Mouse (Mus musculus): ENCODE data around the gene Eva1c.

Eva1c gene

DNA sequence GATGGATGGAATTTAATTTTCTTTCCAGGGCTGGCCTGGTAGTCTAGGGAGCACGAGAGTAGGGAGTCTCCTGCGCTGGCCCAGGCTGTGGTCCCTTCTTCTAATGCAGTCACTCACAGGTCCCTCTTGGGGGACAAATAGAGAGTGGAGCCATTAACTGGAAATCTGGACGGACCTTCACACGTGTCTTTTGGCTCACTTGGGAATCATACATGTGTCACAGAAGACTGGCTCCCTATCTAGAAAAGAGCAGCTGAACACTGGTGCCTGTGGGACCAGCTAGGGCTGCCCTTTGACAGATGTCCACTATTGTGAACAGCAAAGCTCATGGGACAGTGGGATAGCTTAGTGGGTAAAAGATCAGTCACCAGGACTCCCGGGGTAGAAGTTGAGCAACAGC is 478 bp upstream of the Eva1c start:
- DNase-seq (ENCODE audit: low spot score) = no peak

DNA sequence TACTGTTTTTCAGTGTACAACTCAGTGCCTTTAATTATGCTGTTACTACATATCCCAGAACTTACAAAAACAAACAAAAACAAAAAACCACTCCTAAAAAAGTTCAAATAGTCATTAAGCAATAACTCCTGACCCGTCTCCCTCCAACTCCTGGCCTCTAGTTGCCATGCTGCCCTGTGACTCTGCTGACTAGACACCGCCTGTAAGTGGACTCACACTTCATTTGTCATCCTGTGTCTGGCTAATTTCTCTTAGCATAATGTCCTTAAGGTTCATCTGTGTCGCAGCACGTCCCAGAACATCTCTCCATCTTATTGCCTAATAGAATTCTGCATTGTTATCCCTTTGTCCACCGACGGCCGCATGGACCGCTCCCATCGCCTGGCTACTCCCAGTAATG is 979 bp downstream of the Eva1c start:
- DNase-seq (ENCODE audit: low spot score) = no peak

DNA sequence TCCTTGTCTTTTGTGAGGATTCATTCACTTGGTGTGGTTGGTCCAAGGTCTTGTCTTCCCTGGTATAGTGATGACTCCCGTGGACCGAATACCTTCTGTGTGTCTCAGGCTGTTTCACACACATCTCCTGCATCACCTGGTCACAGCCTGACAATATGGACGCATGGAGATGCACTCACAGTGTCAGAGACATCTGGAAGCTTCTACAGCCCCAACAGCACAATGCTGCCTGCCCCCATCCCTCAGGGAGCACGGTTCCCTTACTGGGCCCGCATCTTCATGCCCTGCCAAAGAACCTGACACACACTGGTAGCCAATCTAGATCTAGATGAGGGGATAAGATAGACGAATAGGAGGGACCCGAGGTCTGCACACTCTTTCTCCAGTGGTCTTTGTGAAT is 2.6 kb downstream of the Eva1c start:
- DNase-seq (ENCODE audit: low spot score) = no peak

DNA sequence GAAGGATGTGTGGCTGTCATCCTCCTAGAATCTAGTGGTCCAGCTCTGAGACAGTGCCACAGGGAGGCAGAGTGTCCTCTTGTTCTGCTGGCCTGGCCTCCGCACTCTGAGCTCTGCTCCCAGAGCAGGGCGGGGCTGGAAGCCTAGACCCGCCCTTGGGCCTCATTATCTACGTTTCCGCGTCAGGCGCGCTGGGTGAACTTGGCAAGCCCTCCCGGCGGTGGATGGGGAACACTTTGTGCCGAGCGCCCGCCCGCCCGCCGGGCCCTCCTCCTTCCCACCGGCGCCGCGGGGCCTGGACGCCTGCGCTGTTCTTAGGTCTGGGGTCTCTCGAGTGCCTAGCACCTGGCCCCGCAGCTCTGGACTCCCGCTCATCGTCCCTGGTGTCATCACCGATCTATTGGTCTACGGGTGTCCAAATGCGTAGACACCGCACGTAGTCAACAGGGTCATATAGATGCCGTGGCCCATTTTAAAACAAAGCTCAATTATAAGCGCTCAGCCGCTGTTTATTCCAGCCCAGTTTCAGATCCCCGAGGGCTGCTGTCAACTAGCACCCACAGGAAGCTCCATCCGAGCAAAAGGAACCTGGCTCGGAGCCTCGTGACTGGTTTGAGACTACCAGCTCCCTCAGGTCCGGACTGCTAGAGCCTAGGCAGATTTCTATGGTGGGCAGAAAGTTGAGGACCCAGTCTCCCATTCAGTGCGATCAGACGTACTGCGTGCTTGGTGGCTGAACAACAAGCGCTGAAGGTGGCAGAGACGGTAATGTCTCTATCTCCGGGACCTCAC is 3.6 kb downstream of the Eva1c start:
- peak; percentile 86 for DNase-seq (ENCODE audit: low spot score)

DNA sequence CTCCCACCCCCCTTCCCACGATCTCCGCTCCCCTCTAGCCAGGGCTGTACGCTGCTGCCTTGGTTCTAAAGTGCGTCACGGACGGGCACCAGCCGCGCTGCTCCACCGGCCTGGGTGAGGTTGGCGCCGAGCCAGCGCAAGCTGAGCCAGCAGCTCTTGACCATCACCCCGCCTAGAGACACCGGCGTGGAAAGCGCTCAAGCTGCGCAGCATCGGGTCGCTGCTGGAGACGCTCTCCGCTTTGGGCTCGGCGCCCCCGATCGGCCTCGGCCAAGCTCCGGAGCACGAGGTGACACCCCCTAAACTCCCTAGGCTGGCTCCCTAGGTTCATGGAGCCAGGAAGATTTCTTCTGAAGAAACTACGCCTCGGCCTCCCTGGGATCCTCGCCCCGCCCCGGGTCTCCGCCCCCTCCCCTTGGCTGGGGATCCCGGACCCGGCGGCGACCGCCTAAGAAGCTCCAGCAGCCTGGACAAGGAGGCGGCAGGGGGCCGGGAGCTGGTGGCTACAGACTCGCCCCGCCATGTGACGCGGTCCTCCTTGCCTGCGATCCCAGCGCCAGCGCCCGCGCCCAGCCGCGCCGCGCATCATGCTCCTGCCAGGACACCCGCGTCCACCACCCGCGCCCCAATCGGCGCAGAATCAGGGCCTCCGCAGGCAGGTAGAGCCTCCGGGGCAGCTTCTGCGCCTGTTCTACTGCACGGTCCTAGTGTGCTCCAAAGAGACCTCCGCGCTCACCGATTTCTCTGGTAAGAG is 4.3 kb downstream of the Eva1c start:
- DNase-seq (ENCODE audit: low spot score) = peak; percentile 72

DNA sequence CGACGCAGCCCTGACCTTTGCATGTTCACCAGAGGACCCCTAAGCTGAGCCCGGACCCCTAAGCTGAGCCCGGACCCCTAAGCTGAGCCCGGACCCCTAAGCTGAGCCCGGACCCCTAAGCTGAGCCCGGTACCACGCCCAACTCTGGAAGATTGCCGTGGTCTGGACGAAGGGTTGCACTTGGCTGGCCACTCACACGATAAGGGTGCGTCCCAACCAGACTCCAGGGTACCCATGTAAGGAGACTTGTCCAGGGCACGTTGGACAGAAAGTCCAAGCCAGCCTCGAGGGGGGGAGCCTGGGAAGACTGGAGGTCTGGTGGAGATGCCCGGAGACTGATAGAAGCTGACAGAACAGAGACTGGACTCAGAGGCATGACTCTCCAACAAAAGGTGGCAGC is 5.2 kb downstream of the Eva1c start:
- no peak for DNase-seq (ENCODE audit: low spot score)

DNA sequence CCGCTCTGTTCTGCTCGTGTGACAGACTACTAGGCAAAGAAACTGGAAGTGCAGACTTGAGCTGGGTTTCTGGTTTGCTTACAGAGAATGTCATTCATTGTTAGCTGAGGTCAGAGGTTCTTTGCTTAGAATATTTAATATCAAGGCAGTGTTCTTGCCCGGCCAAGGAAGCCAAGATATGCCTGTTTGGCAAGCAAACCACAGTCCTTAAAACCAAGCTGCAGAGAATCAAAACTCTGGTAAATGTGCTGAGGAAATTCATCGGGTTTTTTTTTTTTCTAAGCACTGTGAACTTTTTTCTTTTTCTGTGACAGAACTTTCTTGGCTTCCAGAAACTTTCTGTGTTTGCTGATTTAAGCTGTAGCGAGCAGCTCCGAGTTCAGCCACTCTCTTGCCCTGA is 6.0 kb downstream of the Eva1c start:
- no peak for DNase-seq (ENCODE audit: low spot score)

DNA sequence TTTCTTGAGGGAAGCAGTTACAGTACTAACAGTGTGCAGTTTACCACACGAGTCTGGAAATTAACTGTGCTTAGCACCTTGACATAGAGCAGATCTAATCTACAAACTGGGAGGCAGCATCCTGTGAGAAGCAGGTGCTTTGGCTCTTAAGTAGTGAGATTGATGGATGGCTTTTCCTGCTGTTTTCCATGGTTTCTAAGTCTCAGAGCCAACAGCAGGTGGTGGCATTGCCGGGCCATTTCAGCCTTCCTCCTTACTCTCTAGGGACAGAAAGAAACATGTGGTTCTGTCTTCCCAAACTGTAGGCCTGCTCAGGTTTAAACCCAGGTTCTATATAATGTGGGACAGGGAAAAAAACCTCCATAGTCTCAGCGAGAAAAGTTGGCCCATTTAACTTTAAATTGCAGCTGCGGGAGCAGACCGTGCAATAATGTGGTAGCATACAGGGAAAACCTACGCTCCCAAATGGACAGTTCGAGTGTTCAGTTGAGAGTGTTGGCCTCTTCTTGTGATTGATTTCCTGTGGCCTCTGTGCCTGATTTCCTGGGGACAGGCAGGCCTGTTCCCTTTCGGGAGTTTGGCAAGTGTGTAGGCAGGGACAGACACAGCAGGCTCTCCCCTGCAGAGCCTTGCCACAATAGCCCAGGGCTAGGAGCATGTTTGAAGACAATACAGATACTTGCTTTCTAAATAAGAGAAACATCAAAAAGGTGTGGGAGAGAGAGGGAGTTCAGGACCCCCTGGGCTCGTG is 6.7 kb downstream of the Eva1c start:
- DNase-seq (ENCODE audit: low spot score) = peak; percentile 45

DNA sequence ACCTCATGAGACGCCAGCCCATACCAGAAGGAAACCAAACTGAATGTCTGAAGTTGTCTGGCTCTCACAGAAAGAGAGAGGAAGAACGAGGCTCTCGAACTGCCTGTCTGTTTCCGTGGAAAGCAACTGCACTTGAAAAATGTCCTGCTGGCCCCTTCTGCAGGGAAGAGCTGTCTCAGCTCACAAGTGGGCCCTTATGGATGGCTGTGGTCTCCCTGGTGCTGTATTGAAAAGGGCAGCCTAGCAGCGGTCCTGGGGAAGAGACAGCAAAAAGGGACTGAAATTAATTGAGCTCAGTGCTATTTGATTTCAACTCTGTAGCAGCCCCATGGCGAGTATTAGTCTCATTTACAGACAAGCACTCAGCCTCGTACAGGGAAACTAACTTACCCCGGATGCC is 10.9 kb downstream of the Eva1c start:
- no peak for DNase-seq (ENCODE audit: low spot score)

DNA sequence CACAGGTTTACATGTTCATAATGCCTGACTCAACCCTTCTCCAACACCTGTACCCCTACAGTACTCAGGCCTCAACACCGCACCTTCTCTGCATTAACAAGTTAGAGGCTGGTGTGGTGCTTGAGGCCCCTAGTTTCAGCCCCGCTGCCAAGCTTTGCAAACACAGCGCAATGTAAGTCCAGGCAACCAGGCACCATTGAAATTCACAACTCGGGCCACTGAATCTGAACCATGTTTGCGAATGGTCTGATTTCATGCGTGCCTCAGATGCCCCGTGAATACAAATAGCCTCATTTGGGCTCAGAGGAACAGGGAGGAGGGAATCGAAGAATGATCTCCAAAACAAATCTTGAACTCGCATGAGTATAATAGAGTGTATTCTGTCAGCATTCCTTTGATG is 15.6 kb downstream of the Eva1c start:
- no peak for DNase-seq (ENCODE audit: low spot score)

DNA sequence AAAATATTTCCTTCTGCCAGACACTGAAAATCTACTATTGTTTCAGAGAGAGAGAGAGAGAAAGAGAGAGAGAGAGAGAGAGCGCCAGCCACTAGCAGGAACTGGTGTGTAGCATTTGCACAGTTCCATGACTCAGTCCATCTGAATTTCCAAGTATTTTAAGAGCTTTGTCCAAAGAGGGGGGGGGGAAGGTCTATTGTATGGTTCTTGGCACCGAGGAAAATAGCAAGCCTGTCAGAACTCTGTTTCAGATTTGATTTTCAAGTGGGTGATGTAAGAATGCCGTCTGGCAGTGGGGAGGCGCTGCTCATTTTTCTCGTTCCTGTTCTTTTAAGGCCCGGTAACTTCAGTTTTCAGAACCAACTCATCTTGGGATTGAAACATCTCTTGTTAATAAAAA is 18.5 kb downstream of the Eva1c start:
- DNase-seq (ENCODE audit: low spot score) = no peak

DNA sequence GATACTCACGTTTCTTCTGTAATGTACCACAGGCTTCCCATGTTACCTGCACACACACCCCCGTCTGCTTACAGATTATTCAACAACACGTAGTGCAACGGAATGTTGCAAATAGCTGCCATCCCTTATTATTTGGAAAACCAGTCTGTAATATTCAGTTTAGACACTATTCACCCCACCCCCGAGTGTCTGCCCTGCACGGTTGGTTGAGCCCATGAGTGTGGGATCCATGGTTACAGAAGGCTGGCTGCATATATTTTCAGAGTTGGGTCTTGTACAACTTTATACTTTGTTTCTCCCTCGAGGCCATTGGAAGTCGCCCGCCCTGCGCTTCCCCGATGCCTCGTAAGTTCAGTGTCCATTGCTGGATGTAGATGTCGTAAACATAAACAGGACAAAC is 19.1 kb downstream of the Eva1c start:
- no peak for DNase-seq (ENCODE audit: low spot score)

DNA sequence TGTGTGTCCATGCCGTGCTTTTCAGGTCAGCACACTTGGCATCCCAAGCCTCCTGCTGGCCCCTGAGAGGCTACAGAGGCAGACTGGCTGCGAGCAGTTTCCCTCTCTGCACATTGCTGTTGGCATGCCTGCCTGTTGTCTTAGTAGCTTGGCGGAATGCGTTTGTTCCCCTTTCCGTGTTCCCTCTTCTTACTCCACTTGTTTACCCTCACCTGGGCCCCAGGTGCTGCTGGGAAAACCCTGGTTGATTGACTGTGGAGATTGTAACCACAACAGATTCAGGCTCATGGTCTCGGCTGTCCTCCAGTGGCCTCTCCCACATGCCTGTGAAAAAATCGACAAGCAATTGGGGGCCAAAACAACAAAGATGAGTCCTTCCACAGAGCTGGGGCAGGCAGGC is 22.2 kb downstream of the Eva1c start:
- no peak for DNase-seq (ENCODE audit: low spot score)

DNA sequence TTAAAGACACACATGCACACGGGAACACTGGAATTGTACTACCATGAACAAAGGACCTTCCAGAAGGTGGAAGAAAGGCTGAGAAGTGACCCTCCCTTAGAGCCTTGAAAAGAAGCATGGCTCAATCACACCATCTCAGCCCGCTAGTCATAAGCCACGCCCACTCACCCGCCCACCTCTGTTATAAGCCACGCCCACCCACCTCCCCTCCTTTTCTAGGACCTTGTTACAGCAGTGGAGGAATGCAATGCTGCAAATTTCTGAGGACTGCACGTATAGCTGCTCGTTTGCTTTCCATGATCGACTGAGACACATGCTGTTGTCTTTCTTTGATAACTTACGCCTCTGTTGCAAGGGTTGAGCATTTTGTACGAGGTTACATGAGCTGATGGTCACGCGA is 22.7 kb downstream of the Eva1c start:
- DNase-seq (ENCODE audit: low spot score) = peak; percentile 72

DNA sequence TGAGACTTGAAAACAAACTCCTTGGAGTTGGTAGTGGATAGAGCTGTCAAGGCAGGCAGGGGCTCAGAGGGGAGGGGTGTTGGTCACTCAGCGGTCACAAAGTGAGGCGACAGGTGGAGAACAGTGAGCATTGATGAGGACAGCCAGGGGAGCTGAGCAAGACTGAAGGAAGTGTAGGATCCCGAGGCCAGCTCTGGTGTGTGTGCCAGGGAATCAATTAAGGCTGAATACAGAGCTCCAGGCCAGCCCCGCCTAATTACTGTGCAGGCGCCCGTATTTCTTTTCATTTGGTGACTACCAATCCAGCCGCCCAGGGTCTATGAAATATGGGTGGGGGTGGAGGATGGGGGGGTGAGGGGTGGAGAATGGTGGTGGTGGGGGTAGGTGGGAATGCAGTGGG is 24.4 kb downstream of the Eva1c start:
- DNase-seq (ENCODE audit: low spot score) = no peak

DNA sequence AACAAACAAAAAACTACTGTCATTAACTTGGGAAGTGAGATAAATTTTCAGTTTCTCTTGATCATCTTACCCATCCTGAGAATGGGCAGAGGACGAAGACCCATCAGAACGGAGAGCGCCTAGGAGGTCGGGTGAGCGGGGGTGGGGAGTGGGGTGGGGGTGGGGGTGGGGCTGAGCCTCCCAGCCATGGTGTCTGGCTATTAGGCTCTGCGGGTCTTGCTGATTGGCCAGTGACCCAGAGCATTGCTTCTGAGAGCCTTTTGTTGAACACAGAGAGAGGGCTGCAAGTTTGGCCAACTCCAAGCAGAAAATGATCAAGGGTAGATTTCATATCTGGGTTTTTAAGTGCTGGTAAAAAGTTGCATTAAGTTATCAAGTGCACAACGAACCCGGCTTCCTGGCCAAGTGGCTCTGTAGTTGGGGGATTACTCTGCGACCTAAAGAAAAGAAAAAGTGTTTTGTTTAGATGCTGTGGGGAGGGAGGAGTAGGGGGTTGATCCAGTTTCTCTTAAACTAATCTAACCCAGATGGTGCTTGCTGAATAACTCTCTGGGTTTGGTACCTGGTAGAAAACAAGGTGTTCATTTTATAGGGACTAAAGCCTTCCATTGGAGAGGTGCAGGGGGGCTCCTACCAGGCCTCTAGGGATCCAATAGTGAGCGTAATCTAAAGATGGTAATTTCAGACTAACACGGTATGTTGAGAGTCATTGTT is 25.3 kb downstream of the Eva1c start:
- DNase-seq (ENCODE audit: low spot score) = no peak

DNA sequence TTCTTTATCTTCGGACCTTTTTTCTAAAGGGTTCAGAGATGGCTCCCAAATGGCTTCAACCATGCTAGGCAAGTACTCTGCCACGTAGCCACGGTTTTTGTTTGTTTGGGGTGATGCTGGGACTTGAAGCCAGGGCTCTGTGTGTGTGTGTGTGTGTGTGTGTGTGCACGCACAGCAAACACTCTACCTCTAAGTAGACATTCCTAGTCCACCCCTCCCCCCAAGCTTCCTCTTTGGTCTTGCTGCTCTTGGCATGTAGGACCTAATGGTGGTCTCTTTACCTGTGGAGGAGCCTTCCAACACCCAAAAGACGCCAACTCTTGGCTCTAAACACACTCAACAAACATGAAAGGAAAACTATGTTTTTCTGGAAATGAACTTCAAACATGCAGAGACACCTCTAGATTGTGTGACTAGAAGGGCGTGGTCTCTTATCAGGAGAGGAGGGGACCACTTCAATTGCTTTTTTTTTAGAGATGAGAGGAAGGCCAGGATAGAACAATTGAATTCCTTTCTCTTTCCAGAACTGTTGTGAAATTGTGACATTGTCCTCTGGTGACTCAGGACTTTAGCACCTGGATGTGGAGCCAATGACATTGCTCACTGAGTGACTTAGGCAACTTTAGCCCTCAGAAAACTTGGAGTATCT is 30.2 kb downstream of the Eva1c start:
- DNase-seq (ENCODE audit: low spot score) = no peak

DNA sequence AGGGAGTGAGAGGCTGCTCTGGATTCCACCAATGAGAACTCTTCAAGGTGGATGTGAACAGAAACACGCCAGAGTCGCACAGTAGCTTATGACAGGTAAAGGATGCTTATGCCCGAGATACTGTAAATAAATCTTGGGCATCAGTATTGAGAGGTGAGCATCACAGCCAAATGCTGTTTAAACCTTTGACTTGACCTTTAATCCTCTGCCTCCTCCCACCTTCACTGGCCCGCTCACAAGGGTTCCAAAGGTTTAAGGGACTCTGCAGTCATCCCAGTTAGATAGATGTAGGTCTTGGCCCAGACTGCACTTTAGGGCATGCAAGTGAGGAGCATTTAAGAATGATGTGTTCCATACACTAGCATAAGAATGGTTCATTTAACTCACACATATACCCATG is 31.7 kb downstream of the Eva1c start:
- DNase-seq (ENCODE audit: low spot score) = no peak

DNA sequence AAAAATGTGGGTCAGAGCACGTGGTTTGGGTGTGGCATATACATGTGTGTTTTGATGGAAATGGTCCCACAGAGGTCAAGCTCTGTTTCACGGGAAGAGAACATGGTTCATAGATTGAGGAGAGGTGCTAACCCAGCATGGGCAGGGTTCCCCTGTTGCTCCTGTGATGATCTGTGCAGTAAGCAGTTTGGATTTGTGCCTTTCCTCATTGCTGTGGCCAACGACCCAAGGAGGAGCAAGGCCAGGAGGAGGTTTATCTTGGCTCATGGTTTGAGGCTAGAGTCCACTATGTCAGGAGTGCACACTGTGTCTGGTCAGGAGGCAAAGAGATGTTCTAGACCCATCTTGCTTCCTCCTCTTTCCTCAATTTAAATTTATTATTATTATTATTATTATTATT is 36.5 kb downstream of the Eva1c start:
- no peak for DNase-seq (ENCODE audit: low spot score)

DNA sequence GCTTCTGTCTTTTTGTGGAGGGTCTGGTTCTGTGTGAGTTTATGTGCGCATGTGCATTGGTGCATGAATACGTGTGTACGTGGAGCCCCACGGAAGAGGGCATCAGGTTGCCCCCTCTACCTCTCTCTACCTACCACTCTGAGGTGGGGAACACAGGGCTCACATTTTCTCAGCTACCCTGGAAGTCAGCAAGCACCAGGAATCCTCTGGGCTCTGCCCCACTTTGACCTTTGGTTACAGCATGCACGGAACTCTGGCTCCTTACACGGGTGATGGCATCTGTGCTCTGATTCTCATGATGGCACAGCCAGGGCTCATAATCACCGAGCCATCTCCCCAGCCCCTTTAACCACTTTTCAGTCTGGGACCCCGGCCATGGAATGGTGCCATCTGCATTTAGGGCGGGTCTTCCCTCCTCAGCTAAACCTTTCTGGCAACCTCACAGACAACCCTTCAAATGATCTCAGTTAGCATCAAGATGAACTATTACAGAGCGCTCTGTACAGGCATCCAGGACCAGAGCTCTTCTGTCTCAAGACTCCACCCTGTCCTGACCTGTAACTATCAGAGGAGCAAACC is 37.0 kb downstream of the Eva1c start:
- no peak for DNase-seq (ENCODE audit: low spot score)

DNA sequence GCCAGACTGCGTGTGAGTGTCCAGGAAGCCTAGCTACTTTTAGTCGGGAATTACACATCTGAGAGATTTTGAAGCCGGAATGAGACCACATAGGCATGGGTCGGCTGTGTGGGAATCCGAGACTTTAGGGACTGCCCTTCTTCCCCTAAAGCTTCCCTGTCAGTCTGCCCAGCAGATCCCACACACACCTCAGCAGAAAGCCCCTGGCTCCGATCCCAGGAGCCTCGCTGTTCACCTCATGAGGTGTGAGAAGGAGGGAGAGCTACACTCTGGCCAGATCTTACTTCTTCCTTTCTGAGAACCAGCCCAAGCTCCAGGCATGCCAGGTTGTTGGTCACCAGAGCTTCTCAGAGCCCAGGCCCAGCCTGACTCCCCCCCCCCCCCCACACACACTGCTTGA is 38.2 kb downstream of the Eva1c start:
- DNase-seq (ENCODE audit: low spot score) = no peak

DNA sequence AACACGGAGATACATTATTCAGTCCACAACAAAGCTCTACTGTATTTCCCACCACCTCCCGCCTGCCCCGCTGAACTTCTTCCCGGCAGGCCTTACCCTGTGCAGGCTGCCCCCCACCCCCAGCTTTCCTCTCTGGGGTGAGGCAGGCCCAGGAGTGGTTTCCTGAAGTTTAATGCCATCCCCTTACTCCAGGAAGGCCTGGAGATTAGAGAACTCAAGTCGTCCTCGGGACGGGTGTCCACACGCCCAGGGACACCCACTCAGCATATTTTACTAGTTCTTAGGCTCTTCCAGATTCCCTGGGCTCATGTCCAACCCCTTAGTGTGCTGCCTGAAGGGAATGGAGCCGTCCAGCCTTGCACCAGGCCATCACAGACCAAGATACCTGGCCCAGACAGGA is 39.1 kb downstream of the Eva1c start:
- no peak for DNase-seq (ENCODE audit: low spot score)
